ENCODE assay signal across 10 mouse cellular contexts in the genomic region with DNA sequence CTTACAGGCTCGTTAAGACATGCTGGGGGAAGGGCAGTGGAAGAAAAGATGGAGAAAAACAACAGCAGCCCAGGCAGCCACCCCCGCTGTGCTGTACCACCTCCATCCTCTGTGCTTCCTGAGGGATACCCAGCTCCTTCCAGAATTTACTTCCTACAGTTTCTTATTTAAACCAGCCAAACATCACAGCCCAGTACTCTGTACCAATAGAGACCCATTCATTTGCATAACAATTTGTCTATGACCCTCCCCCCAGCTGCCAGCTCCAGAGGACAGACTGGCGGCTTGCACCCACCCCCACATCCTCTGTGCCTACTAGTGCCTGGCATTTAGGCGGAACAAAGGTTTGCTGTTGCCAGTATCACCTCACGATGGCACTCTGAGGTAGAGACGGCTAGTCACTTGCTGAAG. TPM values are rescaled to one million over a fixed set of nuclear protein-coding genes. Genes with fewer than 3 reads are reported as not detected.
DNase-seq lines count a peak whose midpoint lies in the region; ATAC-seq and TF ChIP-seq lines count a peak whose summit lies in the region.
"Had no signal": no experiment of that assay in that cellular context is flagged by ENCODE, and none has a peak within 500 bp of the region (broad histone marks: within the 10 kb centered on the region; RNA-seq: fewer than 3 reads in every experiment).

No protein-coding gene starts in this region.

- H3K9me3 ChIP-seq in neural tube, embryonic 14.5 days (ENCODE audit: control insufficient read depth, low read length): no peaks in the 10 kb centered on the region
- no peaks in the 10 kb centered on the region for H3K9me3 ChIP-seq in heart, embryonic 10.5 days
- H3K9me3 ChIP-seq: heart, embryonic 15.5 days had no signal

- peak overlapping the region; percentile 35; the same call in 1 of the 2 replicates for H3K27ac ChIP-seq in neural tube, embryonic 14.5 days (ENCODE audit: low read depth, low read length)
- H3K27ac ChIP-seq in heart, embryonic 10.5 days: no peak overlapping the region
- H3K27ac ChIP-seq: heart, embryonic 15.5 days; macrophage had no signal

- peaks cover 30% of the 10 kb centered on the region for H3K4me1 ChIP-seq in neural tube, embryonic 14.5 days (ENCODE audit: control insufficient read depth, insufficient read depth, low read length)
- peaks cover 25% of the 10 kb centered on the region for H3K4me1 ChIP-seq in heart, embryonic 10.5 days

- H3K9ac ChIP-seq in neural tube, embryonic 14.5 days (replicated peaks; ENCODE audit: low read depth, low read length): no peak overlapping the region
- H3K9ac ChIP-seq: heart, embryonic 15.5 days had no signal

- no peaks in the 10 kb centered on the region; the same call in 1 of the 2 replicates for H3K36me3 ChIP-seq in neural tube, embryonic 14.5 days (ENCODE audit: control insufficient read depth, insufficient read depth, low read length)
- H3K36me3 ChIP-seq in heart, embryonic 10.5 days: 0 out of 2 replicates have a peak, but pooled peaks cover 9% of the 10 kb centered on the region
- H3K36me3 ChIP-seq: heart, embryonic 15.5 days had no signal

- 11% methylated on average over 6 of the region's 6 CpGs for WGBS in neural tube, embryonic 14.5 days
- 42% methylated on average over 6 of the region's 6 CpGs for WGBS in heart, embryonic 10.5 days

- TF ChIP-seq POLR2A in brain, embryonic 14.5 days (IDR thresholded peaks at IDR 0.05; ENCODE audit: borderline replicate concordance, extremely low read depth, insufficient read depth, insufficient read length, poor library complexity, severe bottlenecking): no peak

- no peak for TF ChIP-seq CTCF in brain, embryonic 14.5 days (IDR thresholded peaks at IDR 0.05; ENCODE audit: borderline replicate concordance, extremely low read depth, insufficient read depth, insufficient read length)

- ATAC-seq in CD4-positive, CD25-positive, alpha-beta regulatory T cell, adult 4 months: peak; percentile 69
- no peak for ATAC-seq in neural tube, embryonic 14.5 days (ENCODE audit: low read depth)

- peak; percentile 81 for DNase-seq in brain, embryonic 14.5 days (ENCODE audit: low read depth)
- DNase-seq in layer of hippocampus, adult 18-20 months (ENCODE audit: low spot score in 2 of 2): peak; percentile 84 to 89
- DNase-seq in adrenal gland, postnatal 4 days (ENCODE audit: low spot score in 2 of 2): no peak
- DNase-seq in heart, embryonic 10.5 days (ENCODE audit: low spot score): no peak
- no peak for DNase-seq in cerebellum, adult 8-10 months
- DNase-seq in gastrocnemius, postnatal 4 days (ENCODE audit: low spot score in 2 of 2): no peak

- H3K27me3 ChIP-seq in neural tube, embryonic 14.5 days (ENCODE audit: control insufficient read depth, insufficient read depth, low read length): no peaks in the 10 kb centered on the region
- H3K27me3 ChIP-seq in heart, embryonic 10.5 days (ENCODE audit: insufficient read depth, poor library complexity, severe bottlenecking): no peaks in the 10 kb centered on the region
- H3K27me3 ChIP-seq: heart, embryonic 15.5 days had no signal

- H3K4me2 ChIP-seq in neural tube, embryonic 14.5 days (ENCODE audit: low read depth, low read length): no peak overlapping the region
- H3K4me2 ChIP-seq: heart, embryonic 15.5 days had no signal

- no peak overlapping the region for H3K4me3 ChIP-seq in neural tube, embryonic 14.5 days (ENCODE audit: low read depth, low read length)
- no peak overlapping the region for H3K4me3 ChIP-seq in heart, embryonic 10.5 days
- H3K4me3 ChIP-seq: heart, embryonic 15.5 days had no signal

RNA-seq across cellular contexts. Expression of gene Zer1, which starts 4.7 kb away (rescaled TPM):
- polyA plus RNA-seq in CD4-positive, CD25-positive, alpha-beta regulatory T cell, adult 4 months (2017; shearing (Covaris generic)): 10 to 100 TPM; 18.5 to 25.5 TPM
- polyA plus RNA-seq in brain, embryonic 14.5 days (2012; rRNA removed): 88.2 and 94.3 TPM in 2 replicates
- 100 to 1,000 TPM; 187 to 193 TPM for total RNA-seq in layer of hippocampus, adult 18-20 months (2021)
- 16.0 and 20.9 TPM in 2 replicates for polyA plus RNA-seq in neural tube, embryonic 14.5 days (2014; fragmentation: Nextera tagmentation; extraction: Ambion mirVana)
- total RNA-seq in adrenal gland, postnatal 4 days (2021): 10 to 100 TPM; 55.4 to 56.2 TPM
- 5.9 and 7.2 TPM in 2 replicates for polyA plus RNA-seq in heart, embryonic 10.5 days (2016; fragmentation: Nextera tagmentation; extraction: Ambion mirVana)
- 10 to 100 TPM; 24.6 to 27.1 TPM for total RNA-seq in gastrocnemius, postnatal 4 days (2021)

RNA-seq across cellular contexts. Expression of gene Tbc1d13, which starts 13.9 kb away (rescaled TPM):
- polyA plus RNA-seq in CD4-positive, CD25-positive, alpha-beta regulatory T cell, adult 4 months (2017; shearing (Covaris generic)): 10 to 100 TPM; 10.9 to 11.3 TPM
- 75.4 and 84.1 TPM in 2 replicates for polyA plus RNA-seq in brain, embryonic 14.5 days (2012; rRNA removed)
- 10 to 100 TPM; 51.1 to 54.7 TPM for total RNA-seq in layer of hippocampus, adult 18-20 months (2021)
- 20.3 and 23.6 TPM in 2 replicates for polyA plus RNA-seq in neural tube, embryonic 14.5 days (2014; fragmentation: Nextera tagmentation; extraction: Ambion mirVana)
- total RNA-seq in adrenal gland, postnatal 4 days (2021): 10 to 100 TPM; 66.6 to 68.6 TPM
- 3.9 and 6.8 TPM in 2 replicates for polyA plus RNA-seq in heart, embryonic 10.5 days (2016; fragmentation: Nextera tagmentation; extraction: Ambion mirVana)
- total RNA-seq in gastrocnemius, postnatal 4 days (2021): 10 to 100 TPM; 24.7 to 26.2 TPM

RNA-seq across cellular contexts. Expression of gene Zdhhc12, which starts 26.2 kb away (rescaled TPM):
- polyA plus RNA-seq in CD4-positive, CD25-positive, alpha-beta regulatory T cell, adult 4 months (2017; shearing (Covaris generic)): 10 to 100 TPM; 32.3 to 44.9 TPM
- 33.2 and 45.4 TPM in 2 replicates for polyA plus RNA-seq in brain, embryonic 14.5 days (2012; rRNA removed)
- 10 to 100 TPM in 1 of 2 experiments, 1 to 10 TPM in 1; 7.9 to 10.5 TPM for total RNA-seq in layer of hippocampus, adult 18-20 months (2021)
- 24.6 and 28.8 TPM in 2 replicates for polyA plus RNA-seq in neural tube, embryonic 14.5 days (2014; fragmentation: Nextera tagmentation; extraction: Ambion mirVana)
- 10 to 100 TPM; 17.5 to 18.5 TPM for total RNA-seq in adrenal gland, postnatal 4 days (2021)
- polyA plus RNA-seq in heart, embryonic 10.5 days (2016; fragmentation: Nextera tagmentation; extraction: Ambion mirVana): 65.5 and 66.2 TPM in 2 replicates
- 1 to 10 TPM; 4.5 to 5.7 TPM for total RNA-seq in gastrocnemius, postnatal 4 days (2021)

RNA-seq across cellular contexts. Expression of gene Pkn3, which starts 42.2 kb away (rescaled TPM):
- under 1 TPM; 0.16 to 0.48 TPM for polyA plus RNA-seq in CD4-positive, CD25-positive, alpha-beta regulatory T cell, adult 4 months (2017; shearing (Covaris generic))
- 3.7 and 7.2 TPM in 2 replicates for polyA plus RNA-seq in brain, embryonic 14.5 days (2012; rRNA removed)
- total RNA-seq in layer of hippocampus, adult 18-20 months (2021): 1 to 10 TPM; 2.1 to 3.8 TPM
- polyA plus RNA-seq in neural tube, embryonic 14.5 days (2014; fragmentation: Nextera tagmentation; extraction: Ambion mirVana): 0.70 and 1.5 TPM in 2 replicates
- 10 to 100 TPM; 11.4 to 12.4 TPM for total RNA-seq in adrenal gland, postnatal 4 days (2021)
- 13.8 and 17.7 TPM in 2 replicates for polyA plus RNA-seq in heart, embryonic 10.5 days (2016; fragmentation: Nextera tagmentation; extraction: Ambion mirVana)
- 1 to 10 TPM; 8.0 to 9.6 TPM for total RNA-seq in gastrocnemius, postnatal 4 days (2021)

RNA-seq across cellular contexts. Expression of gene Endog, which starts 51.6 kb away (rescaled TPM):
- polyA plus RNA-seq in CD4-positive, CD25-positive, alpha-beta regulatory T cell, adult 4 months (2017; shearing (Covaris generic)): 1 to 10 TPM; 1.3 to 2.5 TPM
- polyA plus RNA-seq in brain, embryonic 14.5 days (2012; rRNA removed): 19.1 and 19.2 TPM in 2 replicates
- 10 to 100 TPM; 20.7 to 24.9 TPM for total RNA-seq in layer of hippocampus, adult 18-20 months (2021)
- 27.1 and 30.4 TPM in 2 replicates for polyA plus RNA-seq in neural tube, embryonic 14.5 days (2014; fragmentation: Nextera tagmentation; extraction: Ambion mirVana)
- 10 to 100 TPM; 27.3 to 33.4 TPM for total RNA-seq in adrenal gland, postnatal 4 days (2021)
- polyA plus RNA-seq in heart, embryonic 10.5 days (2016; fragmentation: Nextera tagmentation; extraction: Ambion mirVana): 31.3 and 32.5 TPM in 2 replicates
- total RNA-seq in gastrocnemius, postnatal 4 days (2021): 10 to 100 TPM; 26.3 to 27.6 TPM

Comparison
In these comparisons a context has a peak if more than half of its experiments do, and no peak if none do; other contexts are left out.
1. DNase-seq: peak in brain, embryonic 14.5 days (single experiment) and layer of hippocampus, adult 18-20 months (2 of 2); none in adrenal gland, postnatal 4 days (0 of 2), heart, embryonic 10.5 days (single experiment), cerebellum, adult 8-10 months (single experiment) and gastrocnemius, postnatal 4 days (0 of 2).